Mouse (Mus musculus) right cerebral cortex, postnatal 14 days (tissue): ENCODE measurements around the gene Zfyve19.
A peak's percentile ranks its signal among the peaks of the same experiment; 100 is the strongest.

Experiments used
- DNase-seq: peaks from one replicate; pipeline ENCODE4 v3.0.0; 2022

Gene Zfyve19

DNA sequence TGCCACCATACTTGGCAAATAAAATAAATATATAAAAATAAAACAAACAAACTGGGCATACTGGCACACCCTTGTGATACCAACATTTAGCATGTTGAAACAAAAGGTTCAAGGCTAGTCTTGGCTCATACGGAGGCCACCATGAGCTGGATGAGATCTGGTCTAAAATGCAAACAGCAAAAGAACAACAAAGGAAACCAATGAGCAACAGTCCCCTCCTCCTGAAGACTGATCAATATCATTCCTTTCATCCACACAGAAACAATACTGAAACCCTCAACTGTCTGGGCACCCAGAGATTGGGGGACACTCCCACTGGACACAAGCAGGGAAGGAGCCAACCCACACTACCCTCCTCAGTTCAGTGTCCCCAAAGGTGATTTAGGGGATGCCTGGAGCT, 10.9 kb upstream of the Zfyve19 start:
- no peak for DNase-seq

DNA sequence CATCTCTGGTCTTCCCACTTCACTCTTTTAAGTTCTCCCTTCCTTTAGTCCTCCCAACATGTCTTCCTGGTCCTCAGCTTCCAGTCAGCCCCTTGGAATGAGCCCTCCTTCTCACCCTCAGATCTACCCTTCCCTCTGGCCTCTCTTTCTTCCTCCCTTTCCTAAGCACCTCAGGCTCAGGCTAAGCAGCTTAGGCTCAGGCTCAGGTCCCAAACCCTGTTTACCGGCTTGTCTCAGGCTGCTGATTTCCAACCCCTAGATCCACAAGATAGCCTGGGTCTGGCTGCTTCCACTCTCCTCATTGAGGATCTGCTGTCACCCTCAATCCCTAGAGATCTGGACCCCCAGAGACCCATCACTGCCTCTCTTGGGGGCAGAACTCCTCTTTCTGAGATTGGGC, 10.4 kb upstream of the Zfyve19 start:
- no peak for DNase-seq

DNA sequence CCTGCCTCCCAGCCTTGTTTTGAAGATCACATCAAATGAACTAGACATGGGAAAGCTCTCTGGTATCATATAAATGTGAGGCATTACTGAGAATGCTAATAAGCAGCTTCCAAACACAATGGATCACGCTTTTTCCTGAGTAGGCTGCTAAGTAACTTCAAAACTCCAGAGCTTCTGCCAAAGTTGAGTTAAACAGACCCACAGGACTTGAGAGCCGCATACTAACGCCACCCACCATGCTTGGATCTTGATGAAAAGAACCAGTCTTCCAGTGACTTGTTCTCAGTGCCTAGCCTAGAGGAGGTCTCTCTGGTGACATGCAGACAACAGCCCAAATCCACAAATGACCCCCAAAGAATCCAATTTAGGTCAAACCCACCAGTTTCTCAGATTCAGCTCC, 9.5 kb upstream of the Zfyve19 start:
- no peak for DNase-seq

DNA sequence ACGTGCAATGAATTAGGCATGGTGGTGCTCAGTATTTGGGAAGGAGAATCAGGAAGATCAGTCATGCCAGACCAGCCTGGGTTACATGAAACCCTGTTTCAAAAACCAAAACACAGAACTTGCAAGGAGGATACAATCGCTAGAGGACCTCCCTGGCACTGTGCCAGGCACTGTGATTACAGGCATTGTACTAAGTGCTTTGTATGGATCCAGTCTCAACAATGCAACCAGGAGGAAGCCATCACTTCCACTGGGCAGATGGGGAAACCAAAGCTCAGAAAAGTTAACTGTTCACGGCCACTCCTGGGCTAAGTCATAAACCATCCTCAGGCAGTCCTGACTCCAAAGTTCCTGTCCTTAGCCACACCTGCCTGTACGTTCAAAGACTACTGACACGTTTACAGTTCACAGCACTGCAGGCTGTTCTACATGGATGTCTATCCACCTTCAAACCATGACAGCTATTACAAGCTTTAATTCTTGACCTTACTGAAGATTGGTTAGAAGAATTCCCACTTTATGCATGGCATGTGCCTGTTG, 5.4 kb upstream of the Zfyve19 start:
- DNase-seq = peak; percentile 29

DNA sequence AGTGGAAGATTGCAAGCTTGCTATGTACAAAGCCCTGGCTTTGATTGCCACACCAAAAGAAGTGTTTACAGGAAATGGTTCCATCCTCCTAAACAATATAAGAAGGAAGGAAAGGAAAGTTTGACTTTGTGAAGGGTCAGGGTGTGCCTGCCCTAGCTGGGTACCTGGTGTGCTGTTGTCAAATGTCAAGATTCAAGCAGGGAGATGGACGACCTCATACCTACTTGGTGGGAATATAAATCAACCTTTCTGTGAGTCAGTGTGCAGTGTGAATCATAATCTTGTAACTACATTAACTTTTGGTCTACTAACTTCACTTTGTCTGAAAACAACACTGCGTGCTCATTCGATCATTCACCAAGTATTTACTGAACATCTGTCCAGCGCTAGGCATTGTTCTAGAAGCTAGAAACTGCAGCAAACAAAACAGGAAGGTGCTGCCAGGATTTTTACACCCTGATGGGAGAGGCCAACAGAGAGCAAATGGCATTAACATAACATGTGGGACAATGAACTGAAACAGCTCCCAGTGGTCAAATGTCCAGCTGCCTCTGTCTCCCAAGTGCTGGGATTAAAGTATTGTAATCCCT, 4.5 kb upstream of the Zfyve19 start:
- DNase-seq = no peak

DNA sequence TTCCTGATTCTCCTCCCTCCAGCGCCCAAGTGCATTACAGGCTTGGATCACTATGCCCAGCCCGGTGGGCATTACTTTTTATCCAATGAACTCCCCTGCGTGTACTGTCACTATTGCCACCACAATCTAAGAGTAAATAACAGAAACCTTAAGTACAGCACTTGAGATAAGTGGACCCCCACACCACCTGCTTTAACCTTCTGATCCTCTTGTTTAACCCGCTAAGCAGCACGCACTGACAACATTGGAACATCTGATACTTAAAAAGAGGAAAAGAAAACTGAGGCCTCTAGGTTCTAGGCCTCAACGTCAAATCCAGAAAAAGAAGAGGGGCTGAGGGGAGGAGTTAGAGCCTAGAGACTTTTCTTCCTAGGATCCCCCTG, 465 bp upstream of the Zfyve19 start:
- DNase-seq = no peak

DNA sequence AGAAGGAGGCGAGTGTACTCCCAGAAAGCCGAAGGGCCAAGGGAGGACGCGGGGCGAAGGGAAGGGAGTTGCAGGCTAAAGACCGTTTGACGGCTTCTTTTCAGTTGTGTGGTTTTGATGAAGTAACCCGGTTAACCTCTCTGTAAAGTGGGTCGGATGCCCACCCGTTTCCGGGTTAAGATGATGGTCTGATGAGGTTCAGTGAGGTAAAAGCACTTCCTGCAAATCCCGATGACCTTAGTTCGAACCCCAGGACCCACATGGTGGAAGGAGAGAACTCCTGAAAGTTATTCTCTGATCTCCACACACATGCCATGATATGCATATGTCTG, 725 bp downstream of the Zfyve19 start:
- no peak for DNase-seq

DNA sequence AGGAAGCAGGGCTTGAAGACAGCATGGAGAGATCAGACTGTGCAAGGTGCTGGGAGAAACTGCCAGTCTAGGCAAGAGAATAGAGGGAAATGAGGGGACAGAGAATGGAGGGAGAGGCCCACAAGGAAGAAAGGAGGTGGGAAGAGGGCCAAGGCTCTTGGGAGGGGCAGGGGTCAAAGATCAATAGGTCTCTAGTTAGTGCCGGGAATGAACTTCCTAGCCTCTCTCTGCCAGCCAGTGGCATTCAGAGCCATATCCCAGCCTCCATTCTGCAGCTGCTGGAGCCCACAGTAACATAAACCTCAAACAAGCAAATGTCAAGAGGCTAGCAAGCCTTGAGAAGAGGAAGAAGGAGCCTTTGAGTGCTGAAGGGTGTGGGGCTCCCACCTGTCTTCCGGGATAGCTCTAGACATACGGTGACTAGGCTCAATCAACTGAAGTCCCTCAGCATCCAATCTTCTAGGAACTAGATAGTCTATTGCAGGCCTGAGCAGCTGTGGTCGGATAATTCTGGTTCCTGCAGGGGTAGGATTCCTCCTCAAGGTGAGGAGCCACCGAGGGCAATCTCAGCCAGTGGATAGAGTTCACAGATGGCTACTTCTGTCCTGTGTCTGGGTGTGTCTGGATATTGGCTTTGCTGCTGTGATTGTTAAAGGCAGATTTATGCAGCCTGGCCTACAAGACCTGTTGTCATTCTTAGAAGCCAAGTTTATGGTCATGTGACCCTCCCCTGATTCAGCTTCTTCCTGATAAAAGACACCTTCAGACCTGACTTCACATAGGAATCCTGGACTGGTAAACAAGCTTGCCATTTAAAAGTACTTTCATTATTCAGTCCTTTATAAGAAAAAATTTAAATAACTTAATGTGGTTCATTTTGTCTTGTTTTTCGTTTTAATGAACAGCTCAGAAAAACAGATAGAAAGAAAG, 21.6 kb downstream of the Zfyve19 start, which contains the start of gene Ppp1r14d:
Gene Ppp1r14d, minus strand, starts transcription at position 132 of the 930 bp plus-strand sequence.
- DNase-seq = no peak

DNA sequence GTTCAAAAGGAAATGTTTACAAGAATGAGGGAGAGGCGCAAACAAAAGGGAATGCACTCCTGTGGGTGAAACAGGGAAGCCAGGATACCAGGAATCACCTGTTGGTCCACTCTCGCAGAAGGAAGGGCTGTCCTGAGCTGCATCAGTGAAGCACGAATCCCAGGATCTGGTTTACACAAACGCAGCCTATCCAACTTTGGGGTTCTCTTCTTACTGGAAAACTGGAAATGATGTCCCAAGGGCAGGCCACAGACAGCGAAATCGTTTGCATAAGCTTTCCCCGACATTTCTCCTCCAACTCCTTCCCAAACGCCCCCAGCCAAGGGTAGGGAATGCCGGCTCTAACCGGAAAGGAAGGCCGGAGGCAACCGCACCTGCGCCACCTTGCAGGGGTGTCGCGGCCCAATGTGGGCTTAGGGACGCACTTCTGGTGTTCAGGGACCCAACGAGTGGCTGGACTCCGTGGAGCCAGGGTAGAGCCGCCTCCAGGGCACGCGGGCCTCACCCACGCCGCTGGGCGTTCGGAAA, 28.3 kb downstream of the Zfyve19 start:
- DNase-seq = no peak

DNA sequence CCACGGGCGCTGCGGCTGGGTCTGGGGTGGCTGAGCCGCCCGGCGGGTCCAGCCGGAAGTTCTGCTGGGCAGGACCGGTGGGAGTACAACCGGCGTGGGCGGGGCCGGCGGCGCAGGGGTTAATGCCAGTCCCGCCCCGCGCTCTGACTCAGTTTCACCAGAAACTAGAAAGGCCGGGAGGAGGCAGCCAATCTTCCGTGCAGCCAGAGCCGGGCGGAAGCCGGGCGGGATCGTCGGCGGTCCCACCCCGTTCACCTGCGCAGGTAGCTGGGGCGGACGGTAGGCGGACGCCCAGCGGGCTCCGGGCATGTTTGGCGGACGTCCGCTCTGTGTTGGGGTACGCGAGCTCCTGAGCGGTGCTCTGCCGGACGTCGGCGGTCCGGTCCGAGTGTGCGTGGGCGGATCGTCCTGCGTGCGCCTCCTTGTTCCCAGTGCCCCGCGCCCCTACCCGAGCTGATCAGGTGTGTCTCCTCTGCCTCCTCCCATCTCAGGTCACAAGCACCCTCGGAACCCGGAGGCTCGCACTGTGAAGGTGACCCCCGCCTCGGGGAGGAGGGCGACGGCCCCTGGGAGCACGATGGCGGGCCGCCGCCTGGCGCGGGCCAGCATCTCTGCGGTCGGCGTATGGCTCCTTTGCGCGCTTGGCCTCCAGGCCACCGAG, 28.9 kb downstream of the Zfyve19 start, which contains the start of gene Spint1:
Gene Spint1, plus strand, starts transcription at position 153 of the 661 bp plus-strand sequence.
- no peak for DNase-seq

DNA sequence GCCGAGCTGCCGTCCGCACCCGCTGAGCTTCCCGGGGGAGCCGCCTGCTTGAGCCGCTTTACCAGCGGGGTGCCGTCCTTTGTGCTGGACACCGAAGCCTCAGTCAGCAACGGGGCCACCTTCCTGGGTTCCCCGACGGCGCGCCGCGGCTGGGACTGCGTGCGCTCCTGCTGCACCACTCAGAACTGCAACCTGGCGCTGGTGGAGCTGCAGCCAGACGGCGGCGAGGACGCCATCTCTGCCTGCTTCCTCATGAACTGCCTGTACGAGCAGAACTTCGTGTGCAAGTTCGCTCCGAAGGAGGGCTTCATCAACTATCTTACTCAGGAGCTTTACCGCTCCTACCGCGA, 29.4 kb downstream of the Zfyve19 start:
- peak; percentile 12 for DNase-seq

DNA sequence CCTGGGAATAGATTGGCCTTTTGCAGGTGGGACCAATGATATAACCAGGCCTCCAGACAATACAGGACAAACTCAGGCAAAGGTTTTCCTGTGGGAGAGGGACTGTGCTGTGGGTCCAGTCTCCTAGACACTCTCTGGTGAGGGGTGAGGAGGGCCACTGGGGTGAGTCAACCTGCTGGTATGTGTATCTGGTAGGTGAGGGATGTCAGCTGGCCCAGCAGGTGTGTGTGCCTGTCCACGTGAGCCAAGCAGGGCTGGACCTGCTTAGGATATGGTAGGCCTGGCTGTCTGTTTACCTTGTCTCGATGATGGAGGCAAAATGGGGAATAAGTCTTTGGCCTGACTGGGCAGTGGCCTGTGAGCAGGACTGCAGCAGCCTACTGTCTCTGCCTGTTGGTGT, 30.3 kb downstream of the Zfyve19 start:
- no peak for DNase-seq

DNA sequence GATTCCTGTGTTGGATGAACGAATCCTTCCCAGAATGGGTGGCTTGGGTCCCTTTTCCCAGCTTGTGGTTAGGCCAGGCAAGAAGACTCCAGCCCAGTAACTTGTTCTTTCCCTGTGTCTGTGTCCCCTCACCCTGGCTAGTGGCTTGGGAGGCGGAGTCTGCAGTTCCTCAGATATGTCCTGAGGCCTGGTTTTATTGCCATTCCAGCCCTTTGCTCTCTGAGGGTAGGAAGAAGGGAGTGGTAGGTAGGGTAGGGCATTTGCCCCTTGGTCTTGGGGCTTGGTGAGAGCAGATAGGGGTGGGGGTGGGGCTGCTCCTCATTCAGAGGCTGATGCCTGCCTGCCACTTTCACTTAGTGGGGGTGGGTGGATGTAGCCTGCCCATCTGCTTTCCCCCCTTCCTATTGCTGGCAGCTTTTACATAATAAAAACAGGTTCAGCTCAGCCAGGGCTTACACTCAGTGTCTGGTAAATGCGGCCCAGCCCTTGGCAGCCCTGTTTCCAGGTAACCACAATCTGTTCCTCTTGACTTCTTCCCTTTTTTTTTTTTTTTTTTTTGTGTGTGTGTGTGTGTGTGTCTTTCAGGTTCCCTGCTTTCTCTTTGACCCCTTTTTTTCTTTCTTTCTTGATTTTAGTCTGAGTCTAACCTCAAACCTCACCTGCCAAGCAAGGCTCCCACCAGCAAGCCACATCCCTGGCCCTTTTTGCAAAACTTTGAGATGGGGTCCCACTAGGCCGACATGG, 31.8 kb downstream of the Zfyve19 start:
- no peak for DNase-seq

DNA sequence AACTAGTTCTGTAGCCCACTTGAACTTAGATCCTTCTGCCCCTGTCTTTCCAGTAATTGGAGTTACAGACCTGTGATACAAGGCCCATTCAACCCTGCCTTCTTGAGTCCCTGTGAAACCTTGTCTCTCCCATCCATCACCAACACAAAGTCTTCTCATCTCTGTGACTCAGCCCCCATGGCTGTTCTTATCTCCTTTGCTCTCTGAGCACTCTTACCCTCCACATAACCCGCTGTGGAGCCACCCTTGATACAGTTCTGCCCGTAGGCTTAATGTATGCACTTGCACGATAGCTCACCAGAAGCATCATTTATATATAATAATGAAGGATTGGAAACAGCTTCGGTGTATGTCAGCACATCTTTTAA, 32.4 kb downstream of the Zfyve19 start:
- DNase-seq = no peak

DNA sequence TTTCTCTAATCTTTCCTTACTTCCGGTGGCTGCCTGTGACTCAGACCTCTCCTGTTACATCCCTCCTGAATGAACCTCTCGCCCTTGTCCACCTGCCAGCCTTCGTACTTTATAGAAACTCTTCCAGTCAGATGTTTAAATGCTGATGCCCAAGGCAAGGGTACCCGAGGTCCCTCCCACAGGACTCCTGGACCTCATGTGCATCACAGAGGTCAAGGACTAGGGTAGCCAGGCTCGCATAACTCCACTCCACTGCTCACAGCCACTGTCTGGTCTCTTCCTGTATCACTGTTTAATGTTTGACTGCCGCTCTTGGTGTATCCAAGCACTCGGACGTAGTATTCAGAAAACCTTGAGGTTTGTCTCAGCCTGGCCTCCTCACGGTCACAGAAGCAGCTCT, 34.1 kb downstream of the Zfyve19 start:
- DNase-seq = no peak

DNA sequence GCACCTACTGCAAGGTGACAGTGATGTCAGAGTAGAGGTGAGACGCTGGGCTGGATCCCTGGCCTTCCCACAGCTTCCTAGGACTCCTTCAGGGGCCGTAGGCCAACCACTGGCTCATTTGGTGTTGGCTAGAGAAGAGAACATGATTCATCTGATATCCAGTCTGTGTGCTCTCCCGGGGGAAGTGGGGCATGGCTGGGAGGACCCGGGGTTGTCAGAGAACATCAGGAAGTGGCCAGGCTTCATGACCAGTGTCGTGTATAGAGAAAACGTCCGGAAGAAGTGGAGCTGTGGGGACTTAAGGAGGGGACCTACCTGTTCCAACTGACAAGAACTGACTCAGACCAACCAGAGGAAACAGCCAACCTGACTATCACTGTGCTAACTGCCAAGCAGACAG, 36.8 kb downstream of the Zfyve19 start:
- DNase-seq = no peak

DNA sequence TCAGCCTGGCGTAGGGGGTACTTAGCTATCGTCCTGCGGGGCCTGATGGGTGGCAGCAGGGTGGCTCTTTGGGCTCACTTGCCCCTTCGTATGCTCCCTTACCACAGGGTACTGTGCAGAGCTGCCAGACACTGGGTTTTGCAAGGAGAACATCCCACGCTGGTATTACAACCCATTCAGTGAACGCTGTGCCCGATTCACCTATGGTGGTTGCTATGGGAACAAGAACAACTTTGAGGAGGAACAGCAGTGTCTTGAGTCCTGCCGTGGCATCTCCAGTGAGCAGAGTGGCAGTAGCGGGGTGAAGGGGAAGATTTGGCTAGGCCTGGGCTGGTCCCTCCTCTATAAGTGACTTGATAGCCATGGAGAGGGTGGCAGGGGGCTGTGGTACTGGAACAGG, 39.5 kb downstream of the Zfyve19 start:
- DNase-seq = no peak

DNA sequence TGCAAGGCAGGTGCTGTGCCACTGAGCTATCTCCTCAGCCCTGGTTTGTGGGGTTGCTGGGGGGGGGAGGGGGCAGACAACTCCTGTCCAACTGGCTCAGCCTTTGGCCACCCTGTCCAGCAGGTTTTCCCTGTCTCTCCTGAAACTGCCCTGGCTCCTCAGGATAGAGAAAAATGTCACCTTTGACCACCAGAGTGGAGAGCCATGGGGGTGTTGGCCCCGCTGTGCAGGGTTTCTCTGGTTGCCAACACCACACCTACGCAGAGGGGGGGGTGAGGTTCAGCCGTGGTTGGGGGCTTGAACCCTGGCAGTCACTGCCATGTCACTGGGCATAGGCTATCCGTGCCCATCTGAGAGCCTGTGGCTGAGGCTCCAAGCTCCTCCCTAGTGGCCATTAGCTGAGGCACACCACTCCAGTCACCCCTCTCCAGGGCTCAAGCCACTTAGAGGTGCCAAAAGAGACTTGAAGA, 41.2 kb downstream of the Zfyve19 start:
- no peak for DNase-seq

DNA sequence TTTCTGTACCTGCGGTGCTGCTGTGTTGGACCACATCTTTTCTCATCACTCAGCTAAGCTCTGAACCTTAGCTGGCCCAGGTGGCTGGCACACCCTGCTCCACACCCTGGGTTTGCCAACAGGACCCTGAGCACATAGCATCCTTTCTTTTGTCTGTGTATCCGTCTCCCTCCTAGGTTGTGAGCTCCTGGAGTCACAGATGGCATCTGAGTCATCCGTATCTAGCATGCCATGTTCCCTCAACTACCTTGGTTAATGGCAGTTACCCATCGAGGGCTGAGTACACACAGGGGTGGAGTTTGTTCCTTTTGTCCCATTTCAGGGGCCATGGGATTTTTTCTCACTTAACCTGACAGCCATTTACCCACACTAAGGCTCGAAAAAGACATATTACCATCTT, 42.0 kb downstream of the Zfyve19 start:
- no peak for DNase-seq

DNA sequence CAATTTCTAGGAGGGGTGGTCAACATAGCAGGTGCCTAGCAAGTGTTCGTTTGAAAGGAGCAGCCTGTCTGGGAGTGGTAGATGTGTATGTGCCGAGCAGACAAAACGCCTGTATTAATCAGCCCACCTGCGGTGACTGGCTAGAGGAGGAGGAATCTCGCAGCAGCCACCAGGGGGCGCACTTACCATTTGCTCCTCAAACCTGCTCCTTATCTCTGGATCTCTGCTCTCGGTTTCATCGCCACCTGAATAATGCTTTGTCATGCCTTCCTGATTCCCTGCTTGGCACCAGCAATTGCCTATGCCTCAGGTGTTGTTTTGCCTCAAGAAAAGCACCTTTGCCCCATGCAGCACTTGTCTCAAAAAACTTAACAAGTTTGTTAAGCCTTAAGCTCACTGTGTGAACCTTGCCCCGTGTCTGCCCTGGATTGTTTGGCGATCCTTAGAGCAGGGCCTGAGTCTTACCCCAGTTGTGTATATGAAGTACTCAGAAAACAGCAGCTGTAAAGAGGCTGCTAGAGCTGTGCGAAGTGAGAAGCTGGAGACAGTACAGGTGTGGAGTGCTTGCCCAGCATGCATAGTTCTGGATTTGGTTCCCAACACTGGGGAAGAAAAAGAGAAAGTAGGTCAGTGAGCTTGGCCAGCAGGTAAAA, 42.5 kb downstream of the Zfyve19 start:
- DNase-seq = peak; percentile 86

DNA sequence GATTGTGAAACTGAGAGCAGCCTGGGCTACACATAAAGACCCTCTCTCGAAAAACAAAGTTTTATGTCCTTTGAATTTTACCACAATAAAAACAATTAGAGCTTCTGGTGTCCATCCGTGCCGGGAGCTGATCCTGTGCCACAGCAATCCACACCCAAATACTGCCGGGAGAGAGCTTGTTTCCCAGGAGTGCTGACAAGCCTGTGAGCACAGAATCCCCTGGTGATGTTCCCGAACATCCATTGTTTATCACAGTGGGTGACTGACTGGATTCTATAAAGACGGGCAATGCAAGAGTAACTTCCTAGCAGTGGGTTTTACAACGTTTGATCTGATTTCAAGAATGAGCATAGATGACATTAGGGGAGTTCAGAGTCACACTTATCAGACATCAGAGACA, 46.6 kb downstream of the Zfyve19 start:
- DNase-seq = no peak

DNA sequence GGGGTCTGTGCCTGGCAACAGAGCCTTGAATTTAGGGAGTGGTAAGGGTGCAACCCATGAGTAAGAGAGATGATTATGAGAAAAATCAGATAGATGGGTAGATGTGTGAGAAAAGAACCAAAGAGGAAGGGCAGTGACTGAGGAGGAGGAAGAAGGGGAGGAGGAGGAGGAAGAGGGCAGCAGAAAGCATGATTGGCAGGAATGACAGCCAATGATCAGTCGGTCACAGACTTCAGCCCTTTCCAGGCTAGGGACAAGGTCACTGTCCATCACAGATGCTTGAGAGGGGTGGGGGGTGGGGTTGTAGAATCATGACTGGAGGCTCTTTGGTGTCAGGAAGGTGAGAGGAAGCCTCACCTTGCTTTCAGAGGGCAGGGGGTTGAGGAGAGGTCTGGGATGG, 52.1 kb downstream of the Zfyve19 start:
- no peak for DNase-seq
